Mouse (Mus musculus) urinary bladder, postnatal 25 days (tissue): Measurements from ENCODE around the gene Tada2a.
A peak's percentile ranks its signal among the peaks of the same experiment; 100 is the strongest.

Source experiments
- DNase-seq: peaks from one replicate; pipeline ENCODE4 v3.0.0; 2022; ENCODE audit warnings: low spot score

The Tada2a gene

DNA sequence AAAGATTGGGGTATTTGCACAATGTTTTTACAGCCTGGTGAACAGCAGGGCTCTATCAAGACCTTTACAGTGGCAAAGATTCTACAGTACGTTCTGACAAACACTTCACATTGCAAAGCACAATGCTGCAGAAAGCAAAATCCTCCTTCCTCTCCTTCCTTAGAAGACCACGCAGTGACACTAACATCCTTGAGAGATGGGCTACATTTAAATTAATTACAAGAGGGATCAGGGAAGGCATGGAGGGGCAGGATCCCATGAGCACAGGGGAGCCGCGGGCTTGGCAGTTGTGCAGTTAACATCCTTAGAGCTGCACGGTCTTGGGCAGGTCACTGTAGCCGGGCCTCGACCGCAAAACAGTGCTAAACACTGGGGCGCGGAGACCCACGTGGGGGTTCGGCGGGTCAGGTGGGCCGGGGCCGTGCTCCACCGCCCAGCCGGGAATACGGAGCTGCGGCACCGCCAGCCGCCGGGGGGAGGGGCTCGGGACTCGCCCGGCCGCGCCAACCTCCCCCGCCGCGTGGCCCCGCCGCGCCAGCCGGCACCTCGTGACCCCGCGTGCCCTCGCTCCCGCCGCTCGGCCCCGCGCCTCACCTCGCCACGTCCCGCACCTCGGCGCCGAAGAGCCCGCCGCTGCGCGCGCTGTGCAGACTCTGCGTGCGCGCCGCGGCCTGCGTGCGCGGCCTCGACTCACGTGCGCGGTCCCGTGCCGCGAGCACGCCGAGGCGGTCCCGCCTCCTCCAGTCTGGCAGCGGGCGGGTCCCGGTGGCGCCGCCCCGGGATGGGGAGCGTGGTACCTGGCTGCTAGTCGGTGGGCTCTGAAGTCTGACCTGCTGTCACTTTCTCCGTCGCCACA, at the start of gene Tada2a, which contains the start of gene Acaca:
Gene Tada2a (minus strand): TSS at position 658 of the 856 bp plus-strand sequence.
Gene Acaca (plus strand): TSS at position 730 of the 856 bp plus-strand sequence.
- DNase-seq = peak; percentile 78

- no peak for DNase-seq
Measured at GRCm38 (mm10) chr11:84178571-84178970, 49.2 kb upstream of the Tada2a start.

DNA sequence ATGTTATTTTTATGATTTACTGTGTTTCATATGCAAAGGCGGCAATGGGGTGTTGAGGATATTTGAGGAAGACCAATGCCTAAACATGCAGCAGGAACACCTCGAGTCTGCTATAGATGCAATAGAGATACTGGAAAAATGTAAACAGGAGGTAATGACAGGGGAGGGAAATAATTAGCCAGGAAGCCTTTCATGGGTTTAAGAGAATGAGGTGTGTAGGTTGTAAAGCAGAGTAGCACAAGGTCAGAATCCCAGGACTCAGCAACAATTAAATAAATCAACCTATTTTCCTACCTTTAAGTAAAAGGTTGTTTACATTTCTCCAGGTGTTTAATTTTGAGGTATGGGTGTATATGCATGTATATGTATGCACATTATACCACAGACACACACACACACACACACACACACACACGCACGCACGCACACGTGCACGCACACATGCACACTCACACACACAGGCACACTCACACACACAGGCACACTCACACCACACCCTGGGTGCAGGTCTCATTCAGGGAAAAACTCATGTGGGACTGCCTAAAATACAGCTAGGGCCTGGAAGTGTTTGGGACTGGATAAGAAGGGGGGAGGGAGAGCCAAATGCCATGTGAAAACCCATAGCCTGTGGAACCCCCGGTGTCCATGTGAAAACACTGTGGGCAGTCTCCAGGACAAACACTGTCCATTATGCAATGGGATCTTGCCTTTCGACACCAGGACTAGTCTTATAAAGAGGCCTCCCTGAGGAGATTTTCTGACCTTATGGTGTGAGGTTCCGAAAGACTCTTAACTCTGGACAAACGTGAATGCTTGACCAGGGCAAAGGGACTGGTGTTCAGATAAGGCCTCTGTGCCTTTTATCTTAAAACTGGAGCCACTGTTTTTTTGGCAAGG, 43.4 kb upstream of the Tada2a start:
- DNase-seq = no peak

- DNase-seq = peak; percentile 18
Measured at GRCm38 (mm10) chr11:84168701-84169288, 39.4 kb upstream of the Tada2a start.

DNA sequence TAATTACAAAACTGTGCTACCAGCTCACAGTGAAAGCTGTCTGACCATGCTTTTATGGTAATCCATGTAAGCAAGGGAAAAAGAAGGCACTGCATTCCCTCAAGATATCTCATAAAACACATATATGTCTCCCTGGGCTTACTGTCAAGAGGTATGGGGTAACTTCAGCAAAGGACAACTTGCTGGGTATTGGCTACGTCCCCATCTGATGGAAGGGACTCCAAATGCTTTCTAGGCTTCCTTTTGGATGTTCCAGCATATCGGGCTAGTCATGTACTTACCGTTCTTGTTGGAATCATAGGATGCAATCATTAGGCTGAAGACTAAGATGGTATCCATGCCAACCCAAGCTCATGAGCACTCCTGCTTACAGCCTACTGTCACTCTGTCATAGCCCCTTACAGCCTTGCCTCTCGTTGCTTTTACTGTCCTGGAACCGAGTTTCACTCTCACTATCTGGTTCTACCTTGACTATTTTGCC, 37.7 kb upstream of the Tada2a start, which contains the start of gene Gm11437:
Gene Gm11437 (minus strand): TSS at position 431 of the 481 bp plus-strand sequence.
- DNase-seq = no peak

- no peak for DNase-seq
Measured at GRCm38 (mm10) chr11:84164561-84164960, 35.2 kb upstream of the Tada2a start.

DNA sequence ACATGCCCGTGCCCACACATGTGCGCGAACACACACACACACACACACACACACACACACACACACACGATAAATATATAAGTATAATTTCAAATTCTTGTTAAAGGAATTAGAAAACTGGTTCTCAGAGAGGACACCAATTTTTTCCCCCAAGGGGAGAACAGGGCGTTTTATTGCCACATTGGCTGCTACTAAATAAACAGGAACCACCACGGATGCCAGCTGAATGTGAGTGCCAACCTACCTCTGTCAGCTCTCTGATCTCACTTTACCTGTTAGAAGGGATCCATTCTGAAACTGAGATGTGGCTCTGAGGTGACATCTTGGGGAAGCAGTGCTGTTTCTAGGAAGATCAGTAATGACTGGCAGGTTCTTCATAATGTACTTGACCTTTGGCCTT, 34.7 kb upstream of the Tada2a start:
- no peak for DNase-seq

- no peak for DNase-seq
Measured at GRCm38 (mm10) chr11:84156535-84157262, 27.3 kb upstream of the Tada2a start.

GRCm38 (mm10) chr11:84150884-84151283, 21.5 kb upstream of the Tada2a start:
- DNase-seq = no peak

DNA sequence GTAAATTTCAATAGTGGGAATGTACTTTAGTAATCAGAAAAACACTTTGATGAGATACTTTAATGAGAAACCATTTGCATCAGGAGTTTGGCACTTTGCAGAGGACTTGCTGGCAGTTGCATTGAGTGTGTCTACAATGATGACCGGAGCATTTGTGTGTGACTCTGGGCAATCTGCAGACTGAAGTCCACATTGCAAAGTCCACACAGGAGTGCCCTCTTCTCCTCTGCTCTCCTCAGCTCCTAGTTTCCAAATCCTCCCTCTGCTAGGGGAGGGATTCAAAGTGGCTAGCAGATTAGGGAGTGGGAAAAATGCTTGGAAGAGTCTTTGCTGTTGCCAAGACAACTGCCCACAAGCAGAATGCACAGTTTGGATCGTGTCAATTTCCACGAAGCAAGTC, 16.7 kb upstream of the Tada2a start:
- DNase-seq = no peak

GRCm38 (mm10) chr11:84145201-84145798, 15.9 kb upstream of the Tada2a start:
- DNase-seq = no peak

DNA sequence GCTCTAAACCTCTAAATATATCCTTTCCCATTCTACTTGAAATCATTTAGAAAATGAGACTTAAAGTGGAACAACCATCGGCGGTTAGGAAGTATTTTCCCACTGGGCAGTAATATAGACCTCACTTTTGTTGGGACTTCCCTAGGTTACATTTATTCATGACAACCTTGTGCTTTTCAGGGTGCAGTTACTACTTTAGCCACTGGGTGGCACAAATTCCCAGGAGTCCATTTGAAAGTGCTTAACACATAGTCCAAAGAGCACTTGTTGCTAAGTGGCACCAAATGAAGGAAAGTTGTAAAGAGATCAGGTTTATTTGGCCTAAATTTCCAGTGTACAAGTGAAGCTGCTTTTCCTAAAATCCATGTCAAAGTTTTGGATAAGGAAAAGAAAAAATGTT, 12.4 kb upstream of the Tada2a start:
- peak; percentile 42 for DNase-seq

DNA sequence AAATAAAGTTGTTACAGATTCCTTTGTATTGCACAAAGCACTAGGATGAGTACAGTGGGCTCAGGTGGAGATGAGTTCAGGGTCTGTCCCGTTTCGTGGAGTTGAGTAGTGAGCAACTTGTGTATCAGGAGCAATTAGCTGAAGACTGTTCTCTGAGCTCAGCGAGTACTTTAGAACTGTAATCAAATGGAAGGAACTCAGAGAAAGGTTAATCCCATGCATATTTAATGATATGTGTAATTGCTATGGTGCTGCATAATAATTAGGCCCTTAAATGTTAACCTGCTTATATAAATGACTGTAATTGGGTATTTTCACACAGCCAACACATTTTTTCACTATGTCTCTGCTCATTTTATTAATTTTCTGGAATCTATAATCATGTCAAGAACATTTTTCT, 7.1 kb upstream of the Tada2a start:
- DNase-seq = no peak

DNA sequence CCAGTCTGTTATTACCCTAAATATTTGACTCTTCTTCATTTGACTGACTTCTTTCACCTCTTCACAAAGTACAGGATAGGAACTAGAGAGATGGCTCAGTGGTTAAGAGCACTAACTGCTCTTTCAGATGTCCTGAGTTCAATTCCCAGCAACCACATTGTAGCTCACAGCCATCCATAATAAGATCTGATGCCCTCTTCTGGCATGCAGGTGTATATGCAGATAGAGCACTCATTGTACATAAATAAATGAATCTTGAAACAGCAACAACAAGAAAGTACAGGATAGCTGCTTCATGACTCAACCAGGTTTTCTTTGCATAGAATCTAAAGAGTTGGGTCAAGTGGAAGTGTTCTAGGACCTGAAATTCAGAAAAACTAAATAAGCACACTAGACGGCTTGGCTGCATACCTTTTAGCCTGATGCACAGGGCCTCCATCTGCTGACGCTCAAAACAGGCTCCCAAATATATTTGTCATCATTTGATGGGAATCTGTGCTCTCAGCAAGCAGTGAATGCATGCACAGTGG, 5.0 kb upstream of the Tada2a start:
- no peak for DNase-seq

GRCm38 (mm10) chr11:84129799-84130185, 392 bp upstream of the Tada2a start:
- no peak for DNase-seq

GRCm38 (mm10) chr11:84127977-84128376, 1.4 kb downstream of the Tada2a start:
- no peak for DNase-seq

GRCm38 (mm10) chr11:84121051-84121956, 8.1 kb downstream of the Tada2a start:
- no peak for DNase-seq

- no peak for DNase-seq
Measured at GRCm38 (mm10) chr11:84117431-84117830, 12.0 kb downstream of the Tada2a start.

GRCm38 (mm10) chr11:84116221-84116620, 13.2 kb downstream of the Tada2a start:
- no peak for DNase-seq

GRCm38 (mm10) chr11:84115646-84116045, 13.8 kb downstream of the Tada2a start:
- DNase-seq = no peak
